Mouse (Mus musculus): Measurements from ENCODE around the gene Ppp1r27.
A peak's percentile ranks its signal among the peaks of the same experiment; 100 is the strongest.
"Not testable (repeated sequence)": the region's sequence is repeated elsewhere in the genome, so short reads cannot be mapped to it uniquely, and the experiment has no call there.

The Ppp1r27 gene

GRCm38 (mm10) chr11:120575046-120575445 lies 24.1 kb upstream of the Ppp1r27 start:
- DNase-seq, result no peak

- no peak for DNase-seq
These were observed 23.3 kb upstream of the Ppp1r27 start for GRCm38 (mm10) chr11:120574278-120574600.

- no peak for DNase-seq
These were observed 22.8 kb upstream of the Ppp1r27 start for GRCm38 (mm10) chr11:120573585-120574277.

DNA sequence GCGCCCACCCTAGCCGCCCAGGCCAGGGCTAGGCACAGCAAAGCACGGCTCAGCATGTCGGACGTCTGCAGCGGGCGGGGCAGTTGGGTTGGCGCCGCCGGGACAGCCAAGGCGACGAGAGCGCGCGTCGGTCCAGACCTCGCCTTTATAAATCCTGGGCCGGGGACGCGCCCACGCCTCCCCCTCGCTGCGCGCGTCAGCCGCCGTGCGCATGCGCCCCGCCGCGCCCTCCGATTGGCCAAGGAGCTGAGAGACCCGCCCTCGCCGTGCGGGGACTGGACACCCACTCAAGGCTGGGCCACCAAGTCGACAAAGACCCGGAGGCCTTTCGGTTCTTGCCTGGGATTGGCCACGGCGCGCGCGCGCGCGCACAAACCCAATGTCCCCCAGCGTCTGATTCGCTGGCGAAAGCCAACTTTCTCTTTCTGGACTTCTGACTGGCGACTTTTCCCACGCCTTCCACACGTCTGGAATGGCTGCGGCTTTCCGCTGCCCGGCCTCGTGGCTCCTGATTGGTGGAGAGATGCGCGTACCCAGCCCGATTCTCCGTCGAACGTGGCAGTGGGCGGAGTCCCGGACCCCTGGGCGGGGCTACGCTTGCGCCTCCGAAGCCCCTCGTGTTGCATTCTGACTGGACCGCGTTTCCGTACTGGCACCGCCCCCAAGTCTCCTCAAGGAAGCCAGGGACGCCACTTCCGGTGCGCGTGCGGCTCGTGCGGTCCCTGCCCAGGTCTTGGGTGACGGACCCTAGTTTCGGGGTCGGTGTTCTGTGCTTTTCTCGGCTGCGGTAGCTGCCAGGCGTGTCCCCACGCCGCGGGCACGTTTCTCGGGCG lies 22.0 kb upstream of the Ppp1r27 start, which contains the start of gene P4hb:
TSS of gene P4hb (minus strand) at position 502 of the 833 bp plus-strand sequence.
- peak; percentile 100 for DNase-seq

- DNase-seq, result no peak
These were observed 21.5 kb upstream of the Ppp1r27 start for GRCm38 (mm10) chr11:120572417-120572751.

- DNase-seq, result peak; percentile 47
These were observed 21.0 kb upstream of the Ppp1r27 start for GRCm38 (mm10) chr11:120571754-120572416.

DNA sequence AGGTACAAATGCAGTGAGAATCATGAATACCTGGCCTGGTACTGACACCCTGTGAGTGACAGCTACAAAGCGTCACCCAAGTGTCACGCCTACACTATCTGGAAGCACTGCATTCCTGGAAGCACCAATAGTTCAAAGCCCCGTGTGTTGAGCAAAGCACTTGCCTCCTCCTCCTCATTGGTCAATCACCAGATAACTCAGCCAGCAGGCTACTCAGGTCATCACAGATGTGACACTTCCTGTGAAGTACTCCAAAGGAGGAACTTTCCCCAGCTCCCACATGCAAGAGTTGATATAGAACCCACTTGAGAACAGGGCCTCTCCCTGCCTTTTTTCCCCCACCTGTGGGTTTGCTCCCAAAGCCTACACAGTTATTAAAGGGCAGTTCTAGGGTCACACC lies 20.2 kb upstream of the Ppp1r27 start:
- no peak for DNase-seq

DNA sequence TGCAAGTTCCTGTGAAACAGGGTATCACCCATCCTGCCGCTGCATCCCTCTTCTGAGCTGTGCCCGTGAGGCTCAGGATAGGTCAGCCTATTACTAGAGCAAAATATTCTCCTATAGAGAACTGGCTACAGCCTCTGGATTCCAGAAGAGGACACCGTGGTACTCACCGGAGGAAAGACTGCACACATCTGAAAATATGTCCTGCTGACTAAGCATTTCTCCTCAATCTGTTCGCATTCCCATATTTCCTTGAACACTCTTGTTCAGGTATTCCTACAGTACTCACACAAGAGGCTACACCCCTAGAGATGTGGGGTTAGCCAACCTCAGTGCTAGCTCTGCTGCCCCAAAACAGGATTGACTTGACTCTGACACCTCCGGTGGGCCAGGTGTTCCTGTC lies 17.4 kb upstream of the Ppp1r27 start:
- no peak for DNase-seq

DNA sequence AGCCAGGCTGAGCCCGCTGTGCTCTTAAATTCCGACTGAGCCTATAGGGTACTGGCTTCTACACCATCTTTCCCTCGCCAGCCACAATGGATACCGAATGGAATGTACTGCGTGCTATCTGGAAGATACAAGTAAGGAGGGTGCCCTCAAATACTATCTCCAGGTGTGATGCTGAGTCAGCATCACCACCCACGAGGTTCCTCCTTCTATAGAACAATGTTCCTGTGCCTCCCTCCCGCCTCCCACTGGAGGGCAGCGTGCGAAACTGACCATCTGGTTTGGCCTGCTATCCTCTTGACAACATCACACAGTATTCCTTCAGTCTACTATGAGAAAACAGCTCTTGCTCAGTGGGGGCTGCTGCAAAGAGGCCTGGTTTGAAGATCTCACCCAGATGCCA lies 14.2 kb upstream of the Ppp1r27 start:
- no peak for DNase-seq

- no peak for DNase-seq
These were observed 12.0 kb upstream of the Ppp1r27 start for GRCm38 (mm10) chr11:120562949-120563348.

DNA sequence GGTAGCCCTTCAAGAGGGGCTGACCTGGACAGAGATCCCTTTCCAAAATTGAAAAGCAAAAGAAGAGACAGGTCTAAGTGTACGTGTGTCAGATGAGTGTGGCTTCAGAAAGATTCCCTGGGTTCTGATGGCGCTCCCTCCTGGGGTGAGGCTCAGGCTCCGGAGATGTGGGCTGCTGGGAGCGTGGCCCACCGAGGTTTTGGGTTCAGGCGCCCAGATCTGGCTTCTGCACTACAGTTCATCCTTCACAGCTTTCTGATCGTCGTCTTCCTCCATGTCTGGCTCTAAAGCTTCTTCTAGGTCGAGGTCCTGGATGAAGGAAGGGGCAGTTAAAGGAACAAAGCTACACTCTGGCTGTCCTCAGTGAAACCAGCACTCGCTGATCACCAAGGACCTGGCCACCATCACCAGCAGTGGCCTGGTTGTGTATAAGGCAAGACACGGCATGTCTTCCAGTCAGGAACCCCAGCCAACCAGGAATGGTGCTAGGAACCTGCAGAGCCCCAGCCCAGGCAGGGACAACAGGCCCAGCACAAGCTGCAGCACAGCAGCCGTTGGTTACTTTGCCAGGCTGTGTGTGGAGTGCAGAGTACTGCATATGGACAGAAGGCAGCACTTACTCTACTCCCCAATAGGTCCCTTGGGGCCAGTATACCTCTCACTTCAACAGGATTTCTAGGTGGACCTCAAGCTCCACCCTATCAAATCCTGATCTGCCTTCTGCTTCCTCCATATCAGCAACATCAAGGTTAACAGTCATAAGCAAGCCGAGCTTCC lies 10.2 kb upstream of the Ppp1r27 start:
- no peak for DNase-seq

- DNase-seq, result not testable (repeated sequence)
These were observed 7.9 kb upstream of the Ppp1r27 start for GRCm38 (mm10) chr11:120558843-120559242.

DNA sequence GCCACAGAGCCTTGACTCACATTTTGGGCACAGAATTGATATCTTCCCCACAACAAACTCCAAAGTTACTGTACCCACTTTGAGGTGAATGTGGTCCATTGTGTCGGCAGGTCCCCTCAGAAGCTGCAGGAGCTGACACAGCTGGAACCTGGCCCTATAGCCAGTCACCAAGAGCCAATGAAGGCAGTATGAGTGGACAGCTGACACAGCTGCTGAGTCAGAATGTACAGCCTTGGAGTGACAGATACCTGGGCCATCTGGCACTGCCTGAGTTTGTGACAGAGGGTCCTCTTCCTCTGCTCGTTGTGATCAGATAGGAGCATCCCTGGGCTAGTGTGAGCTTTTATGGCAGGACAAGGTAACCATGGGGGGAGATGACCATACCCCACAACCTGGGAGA lies 4.3 kb upstream of the Ppp1r27 start:
- DNase-seq, result no peak

DNA sequence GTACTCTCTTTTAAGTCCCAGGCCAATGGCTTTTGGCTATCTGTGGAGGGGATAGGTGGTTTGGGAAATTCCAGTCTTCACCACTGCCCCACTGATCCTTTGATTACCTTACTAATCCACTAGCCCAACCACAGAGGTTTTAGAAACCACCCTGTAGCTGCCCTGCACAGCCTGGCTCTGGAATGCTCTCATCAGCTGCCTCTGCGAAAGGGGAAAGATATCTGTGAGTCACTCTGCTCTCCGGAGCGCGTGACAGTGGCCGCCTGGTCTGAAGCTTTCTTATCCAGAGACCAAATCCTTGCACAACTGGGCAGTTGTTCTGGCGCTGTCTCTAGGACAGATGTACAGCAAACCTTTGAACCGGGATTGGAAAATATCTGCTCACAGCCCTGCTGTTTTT lies 3.9 kb upstream of the Ppp1r27 start:
- DNase-seq, result no peak

DNA sequence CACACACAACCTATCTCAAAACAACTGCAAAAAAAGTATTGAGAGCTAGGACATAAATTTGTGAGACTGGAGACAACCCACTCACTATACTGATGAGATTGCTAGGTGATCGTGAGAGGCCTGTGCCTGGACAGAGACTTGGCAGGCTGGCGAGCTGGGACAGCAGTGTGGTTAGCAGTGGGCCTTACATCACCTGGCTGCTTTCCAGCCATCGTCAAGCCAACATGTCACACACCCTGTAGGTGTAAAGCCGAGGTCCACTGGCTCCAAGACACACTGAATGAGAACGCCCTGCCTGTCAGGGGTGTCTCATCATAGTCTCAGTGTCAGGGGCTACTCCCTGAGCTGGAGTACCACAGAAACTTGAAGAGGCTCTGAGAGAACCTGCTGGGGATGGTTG lies 1.8 kb upstream of the Ppp1r27 start:
- no peak for DNase-seq

DNA sequence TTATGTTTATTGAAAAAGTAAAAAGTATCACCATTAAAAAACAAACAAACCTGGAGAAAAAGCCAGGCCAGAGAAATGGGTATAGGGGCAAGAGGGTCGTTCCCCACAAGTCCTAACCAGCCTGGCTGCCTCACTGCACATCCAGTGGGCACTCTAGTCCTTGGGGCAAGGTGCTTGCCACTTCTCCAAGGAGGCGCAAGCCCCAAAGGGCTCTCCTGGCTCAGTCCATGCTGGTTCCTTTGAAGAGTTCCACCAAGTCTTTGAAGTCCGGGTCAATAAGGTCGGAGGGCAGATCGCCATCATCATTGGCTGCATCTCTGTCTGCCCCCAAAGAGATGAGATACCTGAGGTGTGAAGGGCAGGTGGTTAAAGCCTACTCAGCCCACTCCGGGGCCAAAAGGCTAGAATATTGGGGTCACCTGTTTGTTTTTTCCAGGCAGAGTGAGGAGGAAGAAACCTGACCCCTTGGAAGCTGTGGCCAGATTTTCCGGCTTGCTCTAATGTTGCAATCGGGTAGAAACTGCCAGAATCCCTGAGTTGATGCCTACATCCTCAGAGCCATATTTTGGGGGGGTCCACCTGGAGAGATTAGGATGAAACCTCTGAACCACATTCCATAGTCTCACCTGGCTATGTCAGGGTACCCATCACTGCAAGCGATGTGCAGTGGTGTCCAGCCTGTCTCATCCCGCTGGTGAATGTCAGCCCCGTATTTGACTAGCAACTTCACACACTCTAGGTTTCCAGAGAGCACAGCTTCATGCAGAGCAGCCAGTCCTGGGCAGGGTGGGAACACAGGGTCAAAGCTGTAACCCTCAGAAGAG lies 734 bp downstream of the Ppp1r27 start:
- no peak for DNase-seq

DNA sequence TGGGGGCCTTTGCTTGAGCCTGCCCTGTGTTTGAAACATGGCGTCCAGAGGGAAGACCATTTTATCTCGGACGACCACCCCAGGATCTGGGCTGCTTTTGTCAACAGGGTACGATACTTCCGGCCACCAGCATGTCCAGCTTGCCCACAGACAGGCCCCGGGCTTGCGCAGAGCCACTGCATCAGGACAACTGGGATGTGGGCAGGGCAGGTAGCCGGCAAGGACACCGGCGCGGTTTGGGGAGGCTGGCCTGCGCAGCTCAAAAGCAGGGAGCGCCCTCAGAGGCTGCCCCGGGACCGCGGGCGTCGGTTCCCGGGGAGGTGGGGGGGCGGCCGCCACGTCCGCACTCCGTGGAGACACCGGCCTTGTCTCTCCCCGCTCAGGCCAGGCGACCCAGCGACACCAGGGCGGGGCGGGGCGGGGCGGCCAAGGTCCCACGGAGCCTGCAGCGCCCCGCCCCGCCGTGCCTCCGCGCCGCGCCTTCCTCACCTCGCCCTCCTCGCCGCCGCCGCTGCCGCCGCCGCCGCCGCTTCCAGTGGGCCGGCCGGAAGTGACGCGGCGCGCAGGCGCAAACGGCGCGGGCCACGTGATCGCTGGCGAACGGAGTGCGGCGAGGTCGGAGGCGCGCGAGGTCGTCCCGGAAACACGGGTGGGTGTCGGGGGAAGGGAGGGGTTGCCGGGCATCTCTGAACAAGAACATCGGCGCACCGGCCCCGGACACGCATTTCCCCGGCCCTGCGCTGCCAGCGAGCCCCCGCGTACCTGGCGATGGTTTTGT lies 1.6 kb downstream of the Ppp1r27 start, which contains the start of gene Mcrip1:
TSS of gene Mcrip1 (minus strand) at position 560 of the 778 bp plus-strand sequence.
- peak; percentile 94 for DNase-seq

- peak; percentile 50 for DNase-seq
These were observed 2.2 kb downstream of the Ppp1r27 start for GRCm38 (mm10) chr11:120548786-120549167.

GRCm38 (mm10) chr11:120548214-120548613 lies 2.7 kb downstream of the Ppp1r27 start:
- DNase-seq, result no peak

GRCm38 (mm10) chr11:120547469-120547868 lies 3.5 kb downstream of the Ppp1r27 start:
- no peak for DNase-seq

DNA sequence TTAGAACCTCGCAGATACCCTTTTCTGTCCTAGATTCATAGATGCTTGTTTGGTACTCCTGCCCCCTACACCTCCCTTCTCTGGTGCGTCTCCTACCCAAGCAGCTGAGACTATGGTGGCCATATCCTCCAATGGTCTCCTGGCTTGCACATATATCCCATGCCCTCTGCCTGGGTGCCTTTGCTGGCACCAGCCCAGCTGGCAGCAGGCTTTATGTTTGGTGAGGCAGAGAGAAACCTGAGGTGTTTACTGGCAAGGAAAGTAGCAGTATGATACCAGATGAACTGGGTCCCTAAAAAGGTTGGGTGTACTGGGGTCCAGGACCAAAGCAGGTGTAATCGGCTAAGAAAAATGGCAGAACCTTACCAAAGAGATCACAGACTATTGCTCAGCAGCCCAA lies 5.0 kb downstream of the Ppp1r27 start:
- no peak for DNase-seq

Data from cerebellum, adult 9-11 months (tissue).